Mouse (Mus musculus) activated CD4-positive, CD25-positive, alpha-beta regulatory T cell, adult 4 months (primary cell): ENCODE results near the gene Cnot9. TPM values are rescaled to one million over a fixed set of nuclear protein-coding genes. Genes with fewer than 3 reads are reported as not detected.
"Not testable (repeated sequence)": the region's sequence is repeated elsewhere in the genome, so short reads cannot be mapped to it uniquely, and the experiment has no call there.

Source experiments
- ATAC-seq: one replicate; pipeline ENCODE4 v1.8.0; 2017
- polyA plus RNA-seq, 2 experiments: library from polyadenylated mRNA; unstranded; fragments of 100-300 nt; shearing (Covaris generic); gene quantifications; one replicate each; pipeline ENCODE4 v1.2.1; 2017

Gene Cnot9
- polyA plus RNA-seq, result 10 to 100 TPM; 52.3 to 57.8 TPM

- ATAC-seq, result peak; percentile 96
These were observed at the start of gene Cnot9 for GRCm38 (mm10) chr1:74505721-74506464. Gene Cnot9 (plus strand): TSS chr1:74506058.

GRCm38 (mm10) chr1:74460273-74460672, 45.6 kb upstream of the Cnot9 start:
- ATAC-seq, result peak; percentile 19

- no peak for ATAC-seq
These were observed 20.1 kb upstream of the Cnot9 start for GRCm38 (mm10) chr1:74485792-74486191.

GRCm38 (mm10) chr1:74501106-74501505, 4.8 kb upstream of the Cnot9 start:
- ATAC-seq, result no peak

GRCm38 (mm10) chr1:74505393-74505720, 501 bp upstream of the Cnot9 start:
- ATAC-seq, result no peak

GRCm38 (mm10) chr1:74506471-74506881, 618 bp downstream of the Cnot9 start:
- no peak for ATAC-seq

- ATAC-seq, result no peak
These were observed 1.9 kb downstream of the Cnot9 start for GRCm38 (mm10) chr1:74507780-74508179.

GRCm38 (mm10) chr1:74511306-74511705, 5.4 kb downstream of the Cnot9 start:
- no peak for ATAC-seq

GRCm38 (mm10) chr1:74512999-74513398, 7.1 kb downstream of the Cnot9 start:
- not testable (repeated sequence) for ATAC-seq

GRCm38 (mm10) chr1:74519875-74520274, 14.0 kb downstream of the Cnot9 start:
- ATAC-seq, result no peak

- no peak for ATAC-seq
These were observed 18.9 kb downstream of the Cnot9 start for GRCm38 (mm10) chr1:74524746-74525145.

GRCm38 (mm10) chr1:74528589-74528988, 22.7 kb downstream of the Cnot9 start:
- ATAC-seq, result no peak

GRCm38 (mm10) chr1:74538650-74539049, 32.8 kb downstream of the Cnot9 start:
- ATAC-seq, result no peak

GRCm38 (mm10) chr1:74542451-74542961, 36.6 kb downstream of the Cnot9 start, which contains the start of gene Plcd4:
Gene Plcd4 (plus strand): TSS chr1:74542888.
- no peak for ATAC-seq

- ATAC-seq, result no peak
These were observed 38.3 kb downstream of the Cnot9 start, which contains the start of gene Usp37 for GRCm38 (mm10) chr1:74544184-74544583. Gene Usp37 (minus strand): TSS chr1:74544284.

GRCm38 (mm10) chr1:74559061-74559460, 53.2 kb downstream of the Cnot9 start:
- ATAC-seq, result no peak

- no peak for ATAC-seq
These were observed 60.0 kb downstream of the Cnot9 start for GRCm38 (mm10) chr1:74565834-74566233.

- ATAC-seq, result no peak
These were observed 64.2 kb downstream of the Cnot9 start for GRCm38 (mm10) chr1:74569739-74570719.

Other genes with a start within 250 kb of the Cnot9 start
- under 1 TPM in 1 of 2 experiments, not detected in 1; 0.32 TPM for gene Gpbar1, start 227.5 kb upstream of the Cnot9 start, polyA plus RNA-seq
- 100 to 1,000 TPM; 139 to 184 TPM for gene Aamp, start 221.3 kb upstream of the Cnot9 start, polyA plus RNA-seq
- 10 to 100 TPM; 80.2 to 97.8 TPM for gene Pnkd, start 221.1 kb upstream of the Cnot9 start, polyA plus RNA-seq
- 10 to 100 TPM; 13.1 to 16.1 TPM for gene Tmbim1, start 200.4 kb upstream of the Cnot9 start, polyA plus RNA-seq
- gene Catip, start 143.9 kb upstream of the Cnot9 start, polyA plus RNA-seq, result not detected
- gene Slc11a1, start 130.9 kb upstream of the Cnot9 start, polyA plus RNA-seq, result under 1 TPM; 0.42 to 0.97 TPM
- 10 to 100 TPM; 29.9 to 31.9 TPM for gene Ctdsp1, start 114.5 kb upstream of the Cnot9 start, polyA plus RNA-seq
- under 1 TPM in 1 of 2 experiments, not detected in 1; 0.13 TPM for gene Vil1, start 96.7 kb upstream of the Cnot9 start, polyA plus RNA-seq
- 1 to 10 TPM; 1.0 to 1.6 TPM for gene Plcd4, start 36.8 kb downstream of the Cnot9 start, polyA plus RNA-seq
- gene Usp37, start 38.2 kb downstream of the Cnot9 start, polyA plus RNA-seq, result 10 to 100 TPM; 19.6 to 27.0 TPM
- 10 to 100 TPM in 1 of 2 experiments, 1 to 10 TPM in 1; 7.0 to 12.6 TPM for gene Zfp142, start 82.2 kb downstream of the Cnot9 start, polyA plus RNA-seq
- 10 to 100 TPM; 11.1 to 13.4 TPM for gene Bcs1l, start 82.2 kb downstream of the Cnot9 start, polyA plus RNA-seq
- 10 to 100 TPM; 15.6 to 18.1 TPM for gene Rnf25, start 95.3 kb downstream of the Cnot9 start, polyA plus RNA-seq
- gene Stk36, start 95.4 kb downstream of the Cnot9 start, polyA plus RNA-seq, result under 1 TPM in 1 of 2 experiments, not detected in 1; 0.32 TPM
- 10 to 100 TPM; 11.5 to 14.8 TPM for gene Ttll4, start 155.7 kb downstream of the Cnot9 start, polyA plus RNA-seq
- gene Cyp27a1, start 207.5 kb downstream of the Cnot9 start, polyA plus RNA-seq, result under 1 TPM in 1 of 2 experiments, not detected in 1; 0.33 TPM
- not detected for gene Prkag3, start 243.2 kb downstream of the Cnot9 start, polyA plus RNA-seq